Mouse (Mus musculus) kidney, embryonic 15.5 days (tissue): ENCODE results near the gene Kptn. TPM values are rescaled to one million over a fixed set of nuclear protein-coding genes. Genes with fewer than 3 reads are reported as not detected.

Source experiments
- ATAC-seq: fragments of 200-750 bp; cut with Nextera tagmentation; replicated peaks from 2 replicates; pipeline ENCODE4 v1.8.0; 2017; ENCODE audit warnings: moderate TSS enrichment; ENCODE audit not compliant: low FRiP score
- H3K27ac ChIP-seq: fragments of 300-500 bp; sonication (generic); 2 replicates; pipeline ENCODE4 v1.5.1; 2015; ENCODE audit warnings: mild to moderate bottlenecking, inconsistent platforms
- H3K27me3 ChIP-seq: fragments of 300-500 bp; sonication (generic); 2 replicates; pipeline ENCODE4 v1.6.1; 2015; ENCODE audit warnings: inconsistent platforms
- H3K36me3 ChIP-seq: fragments of 300-500 bp; sonication (generic); 2 replicates; pipeline ENCODE4 v1.6.1; 2015; ENCODE audit warnings: inconsistent platforms
- H3K4me1 ChIP-seq: fragments of 300-500 bp; sonication (generic); 2 replicates; pipeline ENCODE4 v1.6.1; 2015; ENCODE audit warnings: inconsistent platforms
- H3K4me2 ChIP-seq: fragments of 300-500 bp; sonication (generic); 2 replicates; pipeline ENCODE4 v1.6.1; 2015; ENCODE audit warnings: moderate library complexity, mild to moderate bottlenecking, inconsistent platforms
- H3K4me3 ChIP-seq: fragments of 300-500 bp; sonication (generic); replicated peaks from 2 replicates; pipeline ENCODE4 v1.5.1; 2015; ENCODE audit warnings: mild to moderate bottlenecking, inconsistent platforms
- H3K9ac ChIP-seq: fragments of 300-500 bp; sonication (generic); 2 replicates; pipeline ENCODE4 v1.6.1; 2015; ENCODE audit warnings: mild to moderate bottlenecking, inconsistent platforms
- H3K9me3 ChIP-seq: fragments of 300-500 bp; sonication (generic); replicated peaks from 2 replicates; pipeline ENCODE4 v1.6.1; 2016; ENCODE audit warnings: inconsistent platforms
- WGBS: fragments of 180-500 bp; shearing (Covaris S2); methylation state at CpG from one replicate; pipeline ENCODE4 v1.1.7; 2015; ENCODE audit warnings: mixed read lengths; 5-methylcytosine and 5-hydroxymethylcytosine counted together
- polyA plus RNA-seq: library from polyadenylated mRNA; unstranded; fragments of >200 nt; fragmentation: Nextera tagmentation; extraction: Ambion mirVana; gene quantifications from 2 replicates; pipeline ENCODE4 v1.2.1, GENCODE M21; 2015

Gene Kptn
- polyA plus RNA-seq, 1 experiment from 2014 or later: 37.5 TPM

DNA sequence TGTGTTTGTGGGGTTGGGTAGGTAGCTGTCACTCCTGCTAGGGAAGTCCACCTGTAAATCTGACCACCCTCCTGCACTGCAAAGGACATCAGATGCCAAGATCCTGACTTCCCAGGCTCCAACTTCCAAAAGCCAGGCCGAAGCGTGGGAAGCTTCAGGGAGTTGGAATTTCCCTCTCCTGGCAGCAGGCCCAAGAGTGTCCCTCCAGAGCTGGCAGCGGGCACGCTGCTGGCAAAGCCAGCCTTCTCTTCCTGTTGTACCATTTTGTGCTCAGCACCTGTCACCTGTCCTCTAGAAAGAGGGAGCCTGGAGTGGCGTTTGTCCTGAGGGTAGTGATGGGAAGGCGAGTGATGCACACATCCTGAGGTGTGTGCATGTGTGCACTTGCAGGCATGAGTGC is 8.6 kb downstream of the Kptn start:
- no peak for ATAC-seq
- Histone ChIP-seq H3K36me3 (peaks cover 18% of the 10 kb centered on the region; the same call in 1 of the 2 replicates), H3K27me3 (0 out of 2 replicates have a peak, but pooled peaks cover 4% of the 10 kb centered on the region), H3K27ac (no peak overlapping the region), H3K4me2 (no peak overlapping the region), H3K9ac (no peak overlapping the region), H3K4me3 (no peak overlapping the region), H3K4me1 (peaks cover 35% of the 10 kb centered on the region), H3K9me3 (no peaks in the 10 kb centered on the region)
- WGBS: 94% methylated on average over 6 of the region's 6 CpGs

DNA sequence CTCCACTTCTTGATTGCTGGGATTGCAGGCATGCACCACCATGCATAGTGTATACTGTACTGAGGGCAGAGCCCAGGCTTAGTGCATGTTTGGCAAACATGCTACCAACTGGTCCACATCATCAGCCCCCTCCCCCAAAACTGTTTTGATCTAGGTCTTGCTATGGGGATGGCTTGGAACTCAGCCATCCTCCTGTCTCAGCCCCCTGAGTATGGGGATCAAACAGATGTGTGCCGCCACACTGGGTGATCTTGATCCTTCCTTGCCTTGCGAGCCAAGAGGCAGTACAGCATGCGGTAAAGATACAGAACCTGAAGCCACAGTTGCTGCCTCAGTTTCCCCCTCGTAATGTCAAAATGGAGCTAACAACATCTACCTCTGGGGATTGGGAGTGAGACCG is 9.2 kb downstream of the Kptn start:
- Histone ChIP-seq H3K27me3 (0 out of 2 replicates have a peak, but pooled peaks cover 4% of the 10 kb centered on the region), H3K9me3 (no peaks in the 10 kb centered on the region), H3K27ac (0 out of 2 replicates have a peak overlapping the region, but pooled peaks have one; percentile 86), H3K4me3 (peak overlapping the region; percentile 58), H3K4me2 (peak overlapping the region; percentile 89), H3K9ac (no peak overlapping the region), H3K36me3 (peaks cover 18% of the 10 kb centered on the region; the same call in 1 of the 2 replicates), H3K4me1 (peaks cover 35% of the 10 kb centered on the region)
- no peak for ATAC-seq
- WGBS: 62% methylated on average over 5 of the region's 5 CpGs

- WGBS: 2% methylated on average over 12 of the region's 12 CpGs
- Histone ChIP-seq H3K9me3 (no peaks in the 10 kb centered on the region), H3K36me3 (peaks cover 18% of the 10 kb centered on the region; the same call in 1 of the 2 replicates), H3K4me1 (peaks cover 35% of the 10 kb centered on the region), H3K9ac (peak within 1 kb of the TSS; percentile 67), H3K27me3 (0 out of 2 replicates have a peak, but pooled peaks cover 4% of the 10 kb centered on the region), H3K4me3 (peak within 1 kb of the TSS; percentile 58), H3K4me2 (peak within 1 kb of the TSS; percentile 89), H3K27ac (peak within 1 kb of the TSS; percentile 86)
- ATAC-seq: peak; percentile 90
These were observed 9.7 kb downstream of the Kptn start, which contains the start of gene Slc8a2 for GRCm38 (mm10) chr7:16129421-16129845. Gene Slc8a2, plus strand, starts transcription at chr7:16129826.

DNA sequence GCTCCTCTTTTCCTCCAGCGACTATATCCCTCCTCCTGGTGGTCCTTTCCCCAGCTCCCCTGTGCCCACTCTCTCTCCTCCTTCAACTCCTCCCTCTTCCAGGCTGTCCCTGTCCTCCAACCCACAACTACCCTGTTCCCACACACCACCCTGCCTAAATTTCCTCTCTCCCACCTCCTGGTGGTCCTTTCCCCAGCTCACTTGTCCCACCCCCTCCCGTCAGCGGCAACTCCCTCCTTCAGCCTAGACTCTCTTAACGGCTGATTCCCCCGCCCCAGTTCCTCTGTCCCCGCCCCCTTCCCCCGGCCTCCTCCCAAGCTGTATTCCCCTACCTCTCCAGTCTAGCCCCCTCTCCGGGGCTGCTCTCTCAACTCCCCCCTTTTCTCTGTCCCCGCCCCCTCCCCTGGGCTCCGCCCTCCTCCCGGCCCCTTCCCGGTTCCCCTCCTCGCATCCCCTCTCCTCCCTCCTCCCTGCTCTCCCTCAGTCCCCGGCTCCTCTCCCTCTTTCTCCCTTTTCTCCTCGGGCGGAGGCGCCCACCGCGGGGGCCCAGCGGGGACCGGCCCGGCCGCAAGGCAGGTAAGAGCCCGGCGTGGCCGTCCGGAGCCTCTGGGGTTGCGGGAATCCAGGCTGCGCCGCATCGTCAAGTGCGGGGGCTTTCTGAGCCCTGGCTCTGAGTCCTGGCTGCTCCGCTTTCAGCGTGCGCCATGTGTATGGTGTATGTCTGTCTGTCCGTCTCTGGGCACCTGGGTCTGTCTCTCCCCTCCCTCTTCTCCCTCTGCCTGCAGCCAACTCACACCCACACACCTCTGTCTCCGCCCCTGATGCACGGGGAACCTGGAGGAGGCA is 10.4 kb downstream of the Kptn start:
- Histone ChIP-seq H3K4me1 (peaks cover 35% of the 10 kb centered on the region), H3K36me3 (peaks cover 14% of the 10 kb centered on the region; the same call in 1 of the 2 replicates), H3K9ac (peak overlapping the region; percentile 67), H3K4me3 (peak overlapping the region; percentile 58), H3K27me3 (0 out of 2 replicates have a peak, but pooled peaks cover 4% of the 10 kb centered on the region), H3K9me3 (no peaks in the 10 kb centered on the region), H3K4me2 (peak overlapping the region; percentile 89), H3K27ac (peak overlapping the region; percentile 86)
- ATAC-seq: peak; percentile 87
- WGBS: under 1% methylated on average over 37 of the region's 38 CpGs

GRCm38 (mm10) chr7:16130956-16131634 is 11.4 kb downstream of the Kptn start:
- Histone ChIP-seq H3K9me3 (no peaks in the 10 kb centered on the region), H3K27ac (no peak overlapping the region), H3K4me3 (peak overlapping the region; percentile 58), H3K4me2 (peak overlapping the region; percentile 89), H3K9ac (peak overlapping the region; percentile 67; the same call in 1 of the 2 replicates), H3K4me1 (peaks cover 35% of the 10 kb centered on the region), H3K36me3 (peaks cover 6% of the 10 kb centered on the region; the same call in 1 of the 2 replicates), H3K27me3 (0 out of 2 replicates have a peak, but pooled peaks cover 4% of the 10 kb centered on the region)
- WGBS: 26% methylated on average over 13 of the region's 13 CpGs
- ATAC-seq: no peak

DNA sequence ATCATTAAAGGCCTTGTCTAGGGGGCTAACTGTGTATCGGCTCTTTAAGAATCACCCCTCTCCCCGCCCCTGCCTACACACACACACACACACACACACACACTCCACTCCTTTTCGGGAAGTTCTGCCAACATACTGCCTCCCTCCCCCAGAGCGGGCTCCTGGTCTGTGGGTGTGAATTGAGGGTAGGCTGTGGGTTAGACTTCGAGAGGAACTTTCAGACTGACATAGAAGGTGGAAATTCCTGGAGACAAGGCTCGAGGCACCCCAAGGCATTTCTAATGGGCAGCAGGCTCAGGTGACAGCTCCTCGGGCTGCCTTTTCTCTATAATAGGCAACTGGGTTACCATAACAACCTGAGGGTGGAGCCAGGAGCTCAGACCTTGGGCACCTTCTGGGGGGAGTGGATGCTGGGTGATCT is 12.5 kb downstream of the Kptn start:
- Histone ChIP-seq H3K4me1 (peaks cover 35% of the 10 kb centered on the region), H3K4me3 (no peak overlapping the region), H3K4me2 (0 out of 2 replicates have a peak overlapping the region, but pooled peaks have one; percentile 12), H3K27ac (no peak overlapping the region), H3K9ac (no peak overlapping the region), H3K36me3 (peaks cover 3% of the 10 kb centered on the region; the same call in 1 of the 2 replicates), H3K27me3 (0 out of 2 replicates have a peak, but pooled peaks cover 4% of the 10 kb centered on the region), H3K9me3 (no peaks in the 10 kb centered on the region)
- no peak for ATAC-seq
- 7% methylated on average over 6 of the region's 7 CpGs for WGBS

GRCm38 (mm10) chr7:16132926-16133325 is 13.2 kb downstream of the Kptn start:
- Histone ChIP-seq H3K27ac (no peak overlapping the region), H3K9ac (no peak overlapping the region), H3K27me3 (0 out of 2 replicates have a peak, but pooled peaks cover 4% of the 10 kb centered on the region), H3K36me3 (no peaks in the 10 kb centered on the region), H3K4me3 (no peak overlapping the region), H3K9me3 (no peaks in the 10 kb centered on the region), H3K4me2 (no peak overlapping the region), H3K4me1 (peaks cover 35% of the 10 kb centered on the region)
- ATAC-seq: no peak
- WGBS: 71% methylated on average over 3 of the region's 3 CpGs

DNA sequence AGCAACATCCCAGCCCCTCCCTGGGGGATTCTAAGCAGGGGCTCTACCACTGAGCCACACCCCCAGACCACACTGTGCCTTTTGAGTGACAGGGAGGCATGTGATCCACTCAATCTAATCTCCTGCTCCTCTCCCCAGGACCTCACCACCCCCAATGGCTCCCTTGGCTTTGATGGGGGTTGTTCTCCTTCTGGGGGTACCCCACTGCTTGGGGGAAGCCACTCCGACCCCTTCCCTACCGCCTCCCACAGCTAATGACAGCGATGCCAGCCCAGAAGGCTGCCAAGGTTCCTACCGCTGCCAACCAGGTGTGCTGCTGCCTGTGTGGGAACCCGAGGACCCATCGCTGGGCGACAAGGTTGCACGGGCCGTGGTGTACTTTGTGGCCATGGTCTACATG is 14.0 kb downstream of the Kptn start:
- Histone ChIP-seq H3K27ac (no peak overlapping the region), H3K4me2 (no peak overlapping the region), H3K4me1 (peaks cover 35% of the 10 kb centered on the region), H3K36me3 (no peaks in the 10 kb centered on the region), H3K27me3 (0 out of 2 replicates have a peak, but pooled peaks cover 4% of the 10 kb centered on the region), H3K9me3 (no peaks in the 10 kb centered on the region), H3K9ac (no peak overlapping the region), H3K4me3 (no peak overlapping the region)
- WGBS: 92% methylated on average over 9 of the region's 9 CpGs
- no peak for ATAC-seq

DNA sequence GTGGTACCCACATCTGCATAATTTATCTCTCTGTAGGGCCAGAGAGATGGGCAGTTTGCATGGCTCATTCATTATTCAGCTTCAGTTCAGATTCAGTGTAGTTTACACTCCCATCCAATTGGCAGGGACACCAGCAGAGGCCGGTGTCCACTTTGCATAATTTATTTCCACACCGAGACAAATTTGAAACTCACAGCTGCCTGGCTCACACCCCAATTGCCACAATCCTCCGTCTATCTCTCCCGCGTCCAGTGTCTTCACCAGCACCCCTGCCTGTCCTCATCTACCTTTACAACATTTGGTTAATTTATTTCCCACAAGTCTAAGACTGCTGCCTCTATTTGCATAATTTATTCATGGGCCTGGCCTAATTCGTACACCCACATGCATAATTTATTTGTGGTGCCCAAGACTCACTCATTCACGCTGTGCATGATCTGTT is 15.3 kb downstream of the Kptn start:
- 0 out of 2 replicates have a peak, but pooled peaks cover 4% of the 10 kb centered on the region for H3K27me3 ChIP-seq
- no peak overlapping the region for H3K4me3 ChIP-seq
- peaks cover 24% of the 10 kb centered on the region for H3K4me1 ChIP-seq
- no peak overlapping the region for H3K9ac ChIP-seq
- H3K9me3 ChIP-seq: no peaks in the 10 kb centered on the region
- 71% methylated on average over 7 of the region's 7 CpGs for WGBS
- no peak overlapping the region for H3K4me2 ChIP-seq
- H3K36me3 ChIP-seq: no peaks in the 10 kb centered on the region
- no peak for ATAC-seq
- no peak overlapping the region for H3K27ac ChIP-seq

DNA sequence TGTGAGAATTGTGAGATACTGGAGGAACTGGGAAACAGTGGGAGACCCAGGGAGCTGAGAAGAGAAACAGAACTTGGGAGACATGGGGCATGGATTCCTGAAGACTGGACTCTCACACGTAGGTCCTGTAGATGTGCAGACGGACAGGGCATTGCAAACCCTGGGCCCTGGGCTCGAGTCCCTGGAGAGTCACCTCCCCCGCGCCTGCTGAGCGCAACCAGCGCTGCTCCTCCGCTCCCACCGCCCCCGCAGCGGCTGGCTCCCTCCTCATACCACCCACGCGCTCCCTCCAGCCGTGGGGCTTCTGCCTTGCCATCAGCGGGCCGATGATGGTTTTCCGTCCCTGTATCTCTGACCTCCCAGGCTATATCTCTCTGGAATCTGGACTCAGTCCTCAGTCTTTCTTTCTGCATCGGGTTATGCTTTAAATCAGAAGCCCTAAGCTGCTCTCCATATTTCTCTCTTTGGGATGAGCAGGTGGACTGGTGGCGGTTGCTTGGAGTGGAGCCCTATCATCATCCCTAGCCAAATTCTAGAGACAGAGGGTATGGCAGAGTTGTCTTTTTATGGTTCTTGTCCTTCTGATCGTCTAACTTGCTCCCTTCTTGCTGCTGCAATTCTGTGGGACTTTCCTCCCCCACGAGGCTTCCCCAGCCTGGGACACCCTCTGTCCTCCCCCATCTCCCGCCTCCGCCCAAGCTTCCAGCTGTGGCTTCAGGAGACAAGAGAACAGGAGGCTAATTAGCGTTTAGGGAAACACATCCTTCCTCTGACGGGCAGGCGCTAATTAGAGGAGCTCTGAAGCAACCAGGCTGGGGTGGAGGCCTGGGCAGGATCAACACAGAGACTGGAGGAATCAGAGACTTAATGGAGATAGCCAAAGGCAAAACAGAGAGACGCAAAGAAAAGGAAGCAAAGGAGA is 27.1 kb downstream of the Kptn start:
- H3K36me3 ChIP-seq: no peaks in the 10 kb centered on the region
- H3K4me2 ChIP-seq: no peak overlapping the region
- H3K27me3 ChIP-seq: peaks cover 7% of the 10 kb centered on the region
- H3K9me3 ChIP-seq: no peaks in the 10 kb centered on the region
- 0 out of 2 replicates have a peak, but pooled peaks have one; percentile 36 for ATAC-seq
- no peak overlapping the region for H3K27ac ChIP-seq
- WGBS: 22% methylated on average over 27 of the region's 27 CpGs
- no peak overlapping the region for H3K4me3 ChIP-seq
- no peak overlapping the region for H3K9ac ChIP-seq
- H3K4me1 ChIP-seq: no peaks in the 10 kb centered on the region

DNA sequence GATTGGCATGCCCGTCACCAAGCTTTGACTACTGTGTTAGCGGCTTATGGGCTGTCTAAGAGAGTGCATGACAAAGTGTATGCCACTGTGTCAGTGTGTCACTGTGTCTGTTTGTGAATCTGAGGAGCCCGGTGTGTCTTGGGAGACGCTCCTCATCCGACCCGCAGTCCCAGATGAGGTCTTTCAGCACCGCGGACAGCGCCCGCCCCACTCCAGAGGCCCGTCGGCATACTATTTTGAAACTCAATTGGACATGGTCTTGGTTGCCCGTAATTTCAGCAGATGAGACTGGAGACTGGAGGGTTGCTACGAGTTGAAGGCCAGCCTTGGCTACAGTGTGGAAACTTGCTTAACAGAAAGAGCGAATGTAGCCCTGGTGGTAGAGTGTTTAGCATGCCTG is 27.9 kb downstream of the Kptn start:
- Histone ChIP-seq H3K9ac (no peak overlapping the region), H3K27me3 (peaks cover 7% of the 10 kb centered on the region), H3K36me3 (no peaks in the 10 kb centered on the region), H3K27ac (no peak overlapping the region), H3K4me3 (no peak overlapping the region), H3K4me2 (no peak overlapping the region), H3K4me1 (no peaks in the 10 kb centered on the region), H3K9me3 (no peaks in the 10 kb centered on the region)
- ATAC-seq: no peak
- WGBS: 12% methylated on average over 15 of the region's 15 CpGs
